Mouse (Mus musculus): Measurements from ENCODE around the gene AL732309.1.

Gene AL732309.1

GRCm38 (mm10) chr2:25246183-25247072, at the start of gene AL732309.1:
Gene AL732309.1, minus strand, starts transcription at chr2:25246863.
- no peak for DNase-seq

- no peak for DNase-seq
These were observed 47.0 kb upstream of the AL732309.1 start for GRCm38 (mm10) chr2:25293706-25294105.

- peak; percentile 88 for DNase-seq
These were observed 46.2 kb upstream of the AL732309.1 start for GRCm38 (mm10) chr2:25292856-25293255.

GRCm38 (mm10) chr2:25292054-25292544, 45.4 kb upstream of the AL732309.1 start:
- no peak for DNase-seq

GRCm38 (mm10) chr2:25291184-25292053, 44.8 kb upstream of the AL732309.1 start:
- no peak for DNase-seq

GRCm38 (mm10) chr2:25290816-25291130, 44.1 kb upstream of the AL732309.1 start:
- no peak for DNase-seq

GRCm38 (mm10) chr2:25290101-25290815, 43.6 kb upstream of the AL732309.1 start:
- DNase-seq: no peak

- DNase-seq: peak; percentile 53
These were observed 43.0 kb upstream of the AL732309.1 start, which contains the start of gene Lrrc26 for GRCm38 (mm10) chr2:25289651-25290050. Gene Lrrc26, plus strand, starts transcription at chr2:25289915.

- DNase-seq: no peak
These were observed 42.2 kb upstream of the AL732309.1 start for GRCm38 (mm10) chr2:25288734-25289345.

GRCm38 (mm10) chr2:25287927-25288649, 41.4 kb upstream of the AL732309.1 start, which contains the start of gene Tmem210:
Gene Tmem210, plus strand, starts transcription at chr2:25288145.
- DNase-seq: no peak

- DNase-seq: peak; percentile 62
These were observed 40.4 kb upstream of the AL732309.1 start for GRCm38 (mm10) chr2:25286837-25287636.

GRCm38 (mm10) chr2:25286314-25286713, 39.7 kb upstream of the AL732309.1 start:
- DNase-seq: no peak

GRCm38 (mm10) chr2:25285551-25285950, 38.9 kb upstream of the AL732309.1 start:
- DNase-seq: no peak

- DNase-seq: peak; percentile 91
These were observed 32.5 kb upstream of the AL732309.1 start for GRCm38 (mm10) chr2:25278928-25279882.

- DNase-seq: no peak
These were observed 26.3 kb upstream of the AL732309.1 start for GRCm38 (mm10) chr2:25273010-25273409.

GRCm38 (mm10) chr2:25272515-25272914, 25.9 kb upstream of the AL732309.1 start:
- DNase-seq: no peak

GRCm38 (mm10) chr2:25271827-25272511, 25.3 kb upstream of the AL732309.1 start, which contains the start of the genes Ssna1 and Anapc2:
Gene Ssna1, minus strand, starts transcription at chr2:25272438.
Gene Anapc2, plus strand, starts transcription at chr2:25272478.
- peak; percentile 99 for DNase-seq

- DNase-seq: no peak
These were observed 21.2 kb upstream of the AL732309.1 start for GRCm38 (mm10) chr2:25267746-25268309.
